Mouse (Mus musculus) monocyte, adult 5-6 weeks (primary cell): ENCODE measurements around the gene Kifc5b. TPM values are rescaled to one million over a fixed set of nuclear protein-coding genes. Genes with fewer than 3 reads are reported as not detected.

Experiments used
- ATAC-seq: fragments of 153-309, 156-312 bp; replicated peaks from 2 replicates; pipeline ENCODE4 v1.8.0; 2017; ENCODE audit warnings: mild to moderate bottlenecking; ENCODE audit not compliant: low TSS enrichment, insufficient number of reproducible peaks, severe bottlenecking, poor library complexity, low FRiP score
- total RNA-seq: library from RNA; stranded (forward); fragments of 200-1000, 200-491, 200-594 nt; gene quantifications from 3 replicates; pipeline ENCODE4 v1.2.3, GENCODE M21; 2017

Kifc5b gene
- total RNA-seq = 1.5 to 3.2 TPM (median 2.3 TPM) in 3 replicates

- ATAC-seq = peak; percentile 99
Observed at GRCm38 (mm10) chr17:26916711-26917482, at the start of gene Kifc5b. Gene Kifc5b (plus strand): TSS chr17:26917091.

- no peak for ATAC-seq
Observed at GRCm38 (mm10) chr17:26868756-26869155, 48.1 kb upstream of the Kifc5b start.

GRCm38 (mm10) chr17:26872870-26873269 is 44.0 kb upstream of the Kifc5b start:
- no peak for ATAC-seq

- ATAC-seq = no peak
Observed at GRCm38 (mm10) chr17:26873502-26873901, 43.4 kb upstream of the Kifc5b start.

- no peak for ATAC-seq
Observed at GRCm38 (mm10) chr17:26874542-26874941, 42.3 kb upstream of the Kifc5b start.

- no peak for ATAC-seq
Observed at GRCm38 (mm10) chr17:26877927-26878326, 39.0 kb upstream of the Kifc5b start.

GRCm38 (mm10) chr17:26879235-26879634 is 37.7 kb upstream of the Kifc5b start:
- ATAC-seq = no peak

- no peak for ATAC-seq
Observed at GRCm38 (mm10) chr17:26882706-26883105, 34.2 kb upstream of the Kifc5b start.

- no peak for ATAC-seq
Observed at GRCm38 (mm10) chr17:26883585-26883984, 33.3 kb upstream of the Kifc5b start.

GRCm38 (mm10) chr17:26884995-26885926 is 31.6 kb upstream of the Kifc5b start:
- ATAC-seq = peak; percentile 68

- peak; percentile 87 for ATAC-seq
Observed at GRCm38 (mm10) chr17:26886047-26886749, 30.7 kb upstream of the Kifc5b start.

- no peak for ATAC-seq
Observed at GRCm38 (mm10) chr17:26887926-26888325, 29.0 kb upstream of the Kifc5b start.

- no peak for ATAC-seq
Observed at GRCm38 (mm10) chr17:26892635-26893375, 24.1 kb upstream of the Kifc5b start.

GRCm38 (mm10) chr17:26893492-26893891 is 23.4 kb upstream of the Kifc5b start:
- no peak for ATAC-seq

- no peak for ATAC-seq
Observed at GRCm38 (mm10) chr17:26894342-26894741, 22.5 kb upstream of the Kifc5b start.

- peak; percentile 65; the same call in 1 of the 2 replicates for ATAC-seq
Observed at GRCm38 (mm10) chr17:26895578-26895977, 21.3 kb upstream of the Kifc5b start.

- no peak for ATAC-seq
Observed at GRCm38 (mm10) chr17:26900916-26901315, 16.0 kb upstream of the Kifc5b start.

- ATAC-seq = no peak
Observed at GRCm38 (mm10) chr17:26904320-26904719, 12.6 kb upstream of the Kifc5b start.
